Mouse (Mus musculus) stomach, embryonic 15.5 days (tissue): ENCODE measurements around the gene Cxcr5. TPM values are rescaled to one million over a fixed set of nuclear protein-coding genes. Genes with fewer than 3 reads are reported as not detected.

ENCODE experiments used
- ATAC-seq: fragments of 200-750 bp; cut with Nextera tagmentation; 2 replicates; pipeline ENCODE4 v1.8.0; 2017; ENCODE audit warnings: low read depth, moderate number of reproducible peaks, moderate TSS enrichment; ENCODE audit not compliant: insufficient read depth, low FRiP score
- H3K27ac ChIP-seq: fragments of 300-500 bp; sonication (generic); 2 replicates; pipeline ENCODE4 v1.5.1; 2015; ENCODE audit warnings: mild to moderate bottlenecking, inconsistent platforms
- H3K27me3 ChIP-seq: fragments of 300-500 bp; sonication (generic); replicated peaks from 2 replicates; pipeline ENCODE4 v1.6.1; 2015; ENCODE audit warnings: inconsistent platforms
- H3K36me3 ChIP-seq: fragments of 300-500 bp; sonication (generic); 2 replicates; pipeline ENCODE4 v1.6.1; 2015; ENCODE audit warnings: inconsistent platforms
- H3K4me1 ChIP-seq: fragments of 300-500 bp; sonication (generic); 2 replicates; pipeline ENCODE4 v1.6.1; 2015; ENCODE audit warnings: inconsistent platforms
- H3K4me2 ChIP-seq: fragments of 300-500 bp; sonication (generic); 2 replicates; pipeline ENCODE4 v1.6.1; 2015; ENCODE audit warnings: mild to moderate bottlenecking, inconsistent platforms
- H3K4me3 ChIP-seq: fragments of 300-500 bp; sonication (generic); replicated peaks from 2 replicates; pipeline ENCODE4 v1.5.1; 2015; ENCODE audit warnings: inconsistent platforms
- H3K9ac ChIP-seq: fragments of 300-500 bp; sonication (generic); 2 replicates; pipeline ENCODE4 v1.6.1; 2015; ENCODE audit warnings: inconsistent platforms
- H3K9me3 ChIP-seq: fragments of 300-500 bp; sonication (generic); 2 replicates; pipeline ENCODE4 v1.6.1; 2016; ENCODE audit warnings: inconsistent platforms
- WGBS: fragments of 180-500 bp; shearing (Covaris S2); methylation state at CpG from one replicate; pipeline ENCODE4 v1.1.7; 2015; 5-methylcytosine and 5-hydroxymethylcytosine counted together
- polyA plus RNA-seq: library from polyadenylated mRNA; unstranded; fragments of >200 nt; fragmentation: Nextera tagmentation; extraction: Ambion mirVana; gene quantifications from 2 replicates; pipeline ENCODE4 v1.2.1, GENCODE M21; 2015

The Cxcr5 gene
- polyA plus RNA-seq, 1 experiment from 2014 or later: 0.62 TPM

- H3K4me2 ChIP-seq: peak overlapping the region; percentile 87; the same call in 1 of the 2 replicates
- no peak for ATAC-seq
- no peak overlapping the region for H3K9ac ChIP-seq
- H3K36me3 ChIP-seq: no peaks in the 10 kb centered on the region
- 49% methylated on average over 12 of the region's 12 CpGs for WGBS
- no peaks in the 10 kb centered on the region for H3K27me3 ChIP-seq
- H3K27ac ChIP-seq: peak overlapping the region; percentile 49
- H3K9me3 ChIP-seq: no peaks in the 10 kb centered on the region
- H3K4me1 ChIP-seq: peaks cover 95% of the 10 kb centered on the region
- H3K4me3 ChIP-seq: no peak overlapping the region
Measured at GRCm38 (mm10) chr9:44496803-44497461, 64.7 kb downstream of the Cxcr5 start.

GRCm38 (mm10) chr9:44495810-44496344, 65.8 kb downstream of the Cxcr5 start:
- peaks cover 95% of the 10 kb centered on the region for H3K4me1 ChIP-seq
- 65% methylated on average over 10 of the region's 10 CpGs for WGBS
- ATAC-seq: no peak

GRCm38 (mm10) chr9:44494863-44495809, 66.5 kb downstream of the Cxcr5 start:
- no peaks in the 10 kb centered on the region for H3K27me3 ChIP-seq
- H3K4me3 ChIP-seq: no peak overlapping the region
- no peaks in the 10 kb centered on the region for H3K9me3 ChIP-seq
- no peak overlapping the region for H3K9ac ChIP-seq
- WGBS: 35% methylated on average over 9 of the region's 9 CpGs
- H3K36me3 ChIP-seq: no peaks in the 10 kb centered on the region; the same call in 1 of the 2 replicates
- peak overlapping the region; percentile 62 for H3K27ac ChIP-seq
- peak overlapping the region; percentile 11; the same call in 1 of the 2 replicates for H3K4me2 ChIP-seq
- peaks cover 95% of the 10 kb centered on the region for H3K4me1 ChIP-seq
- no peak for ATAC-seq

More at GRCm38 (mm10) chr9:44495810-44496344, 65.8 kb downstream of the Cxcr5 start:
- Histone ChIP-seq H3K36me3 (no peaks in the 10 kb centered on the region; the same call in 1 of the 2 replicates), H3K9ac (no peak overlapping the region), H3K9me3 (no peaks in the 10 kb centered on the region), H3K4me3 (no peak overlapping the region), H3K4me2 (no peak overlapping the region), H3K27me3 (no peaks in the 10 kb centered on the region), H3K27ac (peak overlapping the region; percentile 62)

- no peak overlapping the region for H3K4me3 ChIP-seq
- WGBS: 25% methylated on average over 11 of the region's 11 CpGs
- no peak for ATAC-seq
Measured at GRCm38 (mm10) chr9:44494261-44494862, 67.3 kb downstream of the Cxcr5 start.

GRCm38 (mm10) chr9:44492631-44493461, 68.8 kb downstream of the Cxcr5 start:
- 69% methylated on average over 17 of the region's 17 CpGs for WGBS
- no peak overlapping the region for H3K27ac ChIP-seq

More at GRCm38 (mm10) chr9:44494261-44494862, 67.3 kb downstream of the Cxcr5 start:
- no peak overlapping the region for H3K9ac ChIP-seq
- H3K9me3 ChIP-seq: no peaks in the 10 kb centered on the region
- peak overlapping the region; percentile 62 for H3K27ac ChIP-seq
- H3K36me3 ChIP-seq: no peaks in the 10 kb centered on the region; the same call in 1 of the 2 replicates
- H3K4me1 ChIP-seq: peaks cover 95% of the 10 kb centered on the region
- no peaks in the 10 kb centered on the region for H3K27me3 ChIP-seq
- peak overlapping the region; percentile 11; the same call in 1 of the 2 replicates for H3K4me2 ChIP-seq

GRCm38 (mm10) chr9:44491351-44491750, 70.3 kb downstream of the Cxcr5 start:
- Histone ChIP-seq H3K4me2 (0 out of 2 replicates have a peak overlapping the region, but pooled peaks have one; percentile 69), H3K9me3 (no peaks in the 10 kb centered on the region), H3K27me3 (no peaks in the 10 kb centered on the region), H3K27ac (peak overlapping the region; percentile 97), H3K4me3 (no peak overlapping the region), H3K36me3 (no peaks in the 10 kb centered on the region; the same call in 1 of the 2 replicates), H3K4me1 (peaks cover 98% of the 10 kb centered on the region), H3K9ac (no peak overlapping the region)
- 79% methylated on average over 10 of the region's 10 CpGs for WGBS
- no peak for ATAC-seq

More at GRCm38 (mm10) chr9:44492631-44493461, 68.8 kb downstream of the Cxcr5 start:
- ATAC-seq: no peak
- peak overlapping the region; percentile 8; the same call in 1 of the 2 replicates for H3K4me2 ChIP-seq
- no peak overlapping the region for H3K9ac ChIP-seq
- peaks cover 98% of the 10 kb centered on the region for H3K4me1 ChIP-seq
- no peaks in the 10 kb centered on the region for H3K27me3 ChIP-seq
- no peaks in the 10 kb centered on the region for H3K9me3 ChIP-seq
- no peak overlapping the region for H3K4me3 ChIP-seq
- H3K36me3 ChIP-seq: no peaks in the 10 kb centered on the region; the same call in 1 of the 2 replicates

GRCm38 (mm10) chr9:44490086-44490967, 71.3 kb downstream of the Cxcr5 start:
- Histone ChIP-seq H3K36me3 (no peaks in the 10 kb centered on the region; the same call in 1 of the 2 replicates), H3K4me3 (peak overlapping the region; percentile 96), H3K4me2 (peak overlapping the region; percentile 69), H3K4me1 (peaks cover 98% of the 10 kb centered on the region), H3K27ac (peak overlapping the region; percentile 97), H3K27me3 (no peaks in the 10 kb centered on the region), H3K9ac (no peak overlapping the region), H3K9me3 (no peaks in the 10 kb centered on the region)
- ATAC-seq: no peak
- WGBS: 22% methylated on average over 17 of the region's 17 CpGs

- Histone ChIP-seq H3K4me1 (peaks cover 98% of the 10 kb centered on the region), H3K9me3 (no peaks in the 10 kb centered on the region), H3K9ac (no peak overlapping the region), H3K4me2 (peak overlapping the region; percentile 69), H3K27me3 (no peaks in the 10 kb centered on the region), H3K36me3 (no peaks in the 10 kb centered on the region; the same call in 1 of the 2 replicates), H3K27ac (peak overlapping the region; percentile 97), H3K4me3 (peak overlapping the region; percentile 96)
- WGBS: 18% methylated on average over 17 of the region's 17 CpGs
- no peak for ATAC-seq
Measured at GRCm38 (mm10) chr9:44489651-44490085, 72.0 kb downstream of the Cxcr5 start.

GRCm38 (mm10) chr9:44488855-44489381, 72.8 kb downstream of the Cxcr5 start:
- H3K27ac ChIP-seq: peak overlapping the region; percentile 97
- H3K4me1 ChIP-seq: peaks cover 98% of the 10 kb centered on the region
- peak overlapping the region; percentile 69 for H3K4me2 ChIP-seq
- H3K27me3 ChIP-seq: no peaks in the 10 kb centered on the region
- 0 out of 2 replicates have a peak overlapping the region, but pooled peaks have one; percentile 4 for H3K9ac ChIP-seq
- peak; percentile 19; the same call in 1 of the 2 replicates for ATAC-seq
- H3K4me3 ChIP-seq: peak overlapping the region; percentile 96
- H3K36me3 ChIP-seq: no peaks in the 10 kb centered on the region; the same call in 1 of the 2 replicates
- under 1% methylated on average over 5 of the region's 5 CpGs for WGBS
- no peaks in the 10 kb centered on the region for H3K9me3 ChIP-seq
